Mouse (Mus musculus) intestine, postnatal 0 days (tissue): ENCODE results near the gene Ints14. TPM values are rescaled to one million over a fixed set of nuclear protein-coding genes. Genes with fewer than 3 reads are reported as not detected.

Experiments used
- ATAC-seq: fragments of 200-750 bp; cut with Nextera tagmentation; 2 replicates; pipeline ENCODE4 v1.8.0; 2017; ENCODE audit warnings: mild to moderate bottlenecking, moderate TSS enrichment, moderate library complexity
- H3K27ac ChIP-seq: fragments of 300-500 bp; sonication (generic); 2 replicates; pipeline ENCODE4 v1.5.1; 2014; ENCODE audit warnings: mild to moderate bottlenecking, low read depth, low read length, moderate library complexity
- H3K27me3 ChIP-seq: fragments of 300-500 bp; sonication (generic); replicated peaks from 2 replicates; pipeline ENCODE4 v1.6.1; 2014; ENCODE audit warnings: low read length, mixed read lengths; ENCODE audit not compliant: control insufficient read depth, insufficient read depth
- H3K36me3 ChIP-seq: fragments of 300-500 bp; sonication (generic); 2 replicates; pipeline ENCODE4 v1.6.1; 2014; ENCODE audit warnings: mild to moderate bottlenecking, moderate library complexity; ENCODE audit not compliant: control insufficient read depth, insufficient read depth
- H3K4me1 ChIP-seq: fragments of 300-500 bp; sonication (generic); replicated peaks from 2 replicates; pipeline ENCODE4 v1.6.1; 2014; ENCODE audit warnings: antibody characterized with exemption, low read length, mixed read lengths; ENCODE audit not compliant: control insufficient read depth, insufficient read depth
- H3K4me2 ChIP-seq: fragments of 300-500 bp; sonication (generic); replicated peaks from 2 replicates; pipeline ENCODE4 v1.6.1; 2014; ENCODE audit warnings: low read depth, mild to moderate bottlenecking, moderate library complexity
- H3K4me3 ChIP-seq: fragments of 300-500 bp; sonication (generic); 2 replicates; pipeline ENCODE4 v1.5.1; 2014; ENCODE audit warnings: low read depth, low read length
- H3K9ac ChIP-seq: fragments of 300-500 bp; sonication (generic); 2 replicates; pipeline ENCODE4 v1.6.1; 2014; ENCODE audit warnings: mild to moderate bottlenecking, low read depth, low read length
- H3K9me3 ChIP-seq: fragments of 300-500 bp; sonication (generic); 2 replicates; pipeline ENCODE4 v1.6.1; 2016; ENCODE audit warnings: mixed run types; ENCODE audit not compliant: control insufficient read depth
- CTCF ChIP-seq: sonication (generic); IDR thresholded peaks from 2 replicates; pipeline ENCODE4 v1.5.1; 2016; ENCODE audit warnings: low read depth, mild to moderate bottlenecking, control low read depth, antibody characterized with exemption, moderate library complexity
- WGBS: fragments of 180-500 bp; shearing (Covaris S2); extraction: QIAGEN DNeasy Blood & Tissue Kit; methylation state at CpG from one replicate; pipeline ENCODE4 v1.1.7; 2014; 5-methylcytosine and 5-hydroxymethylcytosine counted together
- polyA plus RNA-seq: library from polyadenylated mRNA; unstranded; fragments of >200 nt; fragmentation: Nextera tagmentation; extraction: Ambion mirVana; gene quantifications from 2 replicates; pipeline ENCODE4 v1.2.1, GENCODE M21; 2015

Gene Ints14
- polyA plus RNA-seq, 1 experiment from 2014 or later: 23.8 TPM

GRCm38 (mm10) chr9:64947483-64948095 is 13.1 kb upstream of the Ints14 start:
- Histone ChIP-seq H3K9ac (no peak overlapping the region), H3K9me3 (no peaks in the 10 kb centered on the region), H3K27ac (no peak overlapping the region), H3K4me2 (no peak overlapping the region), H3K36me3 (no peaks in the 10 kb centered on the region), H3K4me3 (no peak overlapping the region), H3K27me3 (0 out of 2 replicates have a peak, but pooled peaks cover 1% of the 10 kb centered on the region), H3K4me1 (no peaks in the 10 kb centered on the region)
- TF ChIP-seq CTCF: no peak
- no peak for ATAC-seq
- WGBS: 87% methylated on average over 9 of the region's 9 CpGs

- no peak for ATAC-seq
- 41% methylated on average over 11 of the region's 11 CpGs for WGBS
- 0 out of 2 replicates have a peak, but pooled peaks cover 2% of the 10 kb centered on the region for H3K27me3 ChIP-seq
- H3K4me3 ChIP-seq: no peak within 1 kb of the TSS
- H3K9me3 ChIP-seq: no peaks in the 10 kb centered on the region
- H3K9ac ChIP-seq: no peak within 1 kb of the TSS
- no peak; the same call in 1 of the 2 replicates for TF ChIP-seq CTCF
- no peak within 1 kb of the TSS for H3K4me2 ChIP-seq
- no peaks in the 10 kb centered on the region for H3K36me3 ChIP-seq
- no peaks in the 10 kb centered on the region for H3K4me1 ChIP-seq
- H3K27ac ChIP-seq: no peak within 1 kb of the TSS
These were observed 9.5 kb upstream of the Ints14 start, which contains the start of gene Slc24a1 for GRCm38 (mm10) chr9:64951161-64951657. Gene Slc24a1, minus strand, starts transcription at chr9:64951607.

- 16% methylated on average over 5 of the region's 5 CpGs for WGBS
- no peak for TF ChIP-seq CTCF
- ATAC-seq: no peak
These were observed 8.7 kb upstream of the Ints14 start for GRCm38 (mm10) chr9:64952055-64952454.

GRCm38 (mm10) chr9:64953190-64953589 is 7.5 kb upstream of the Ints14 start:
- ATAC-seq: no peak

More at GRCm38 (mm10) chr9:64952055-64952454, 8.7 kb upstream of the Ints14 start:
- no peak overlapping the region for H3K4me3 ChIP-seq
- H3K27me3 ChIP-seq: 0 out of 2 replicates have a peak, but pooled peaks cover 2% of the 10 kb centered on the region
- no peak overlapping the region for H3K4me2 ChIP-seq
- no peaks in the 10 kb centered on the region for H3K4me1 ChIP-seq
- H3K27ac ChIP-seq: no peak overlapping the region
- H3K9ac ChIP-seq: no peak overlapping the region
- H3K9me3 ChIP-seq: no peaks in the 10 kb centered on the region
- H3K36me3 ChIP-seq: no peaks in the 10 kb centered on the region

GRCm38 (mm10) chr9:64956337-64956736 is 4.4 kb upstream of the Ints14 start:
- Histone ChIP-seq H3K36me3 (no peaks in the 10 kb centered on the region), H3K9ac (no peak overlapping the region), H3K4me3 (peak overlapping the region; percentile 20; the same call in 1 of the 2 replicates), H3K4me2 (peak overlapping the region; percentile 58), H3K9me3 (no peaks in the 10 kb centered on the region), H3K27ac (no peak overlapping the region), H3K27me3 (0 out of 2 replicates have a peak, but pooled peaks cover 2% of the 10 kb centered on the region), H3K4me1 (no peaks in the 10 kb centered on the region)
- no peak for ATAC-seq
- 20% methylated on average over 12 of the region's 12 CpGs for WGBS
- no peak for TF ChIP-seq CTCF

More at GRCm38 (mm10) chr9:64953190-64953589, 7.5 kb upstream of the Ints14 start:
- Histone ChIP-seq H3K4me3 (no peak overlapping the region), H3K27me3 (0 out of 2 replicates have a peak, but pooled peaks cover 2% of the 10 kb centered on the region), H3K27ac (no peak overlapping the region), H3K9me3 (no peaks in the 10 kb centered on the region), H3K4me1 (no peaks in the 10 kb centered on the region), H3K9ac (no peak overlapping the region), H3K4me2 (no peak overlapping the region), H3K36me3 (no peaks in the 10 kb centered on the region)
- no peak for TF ChIP-seq CTCF
- WGBS: 39% methylated on average over 7 of the region's 7 CpGs

GRCm38 (mm10) chr9:64957276-64957675 is 3.4 kb upstream of the Ints14 start:
- H3K4me1 ChIP-seq: no peaks in the 10 kb centered on the region
- 0 out of 2 replicates have a peak, but pooled peaks cover 2% of the 10 kb centered on the region for H3K27me3 ChIP-seq
- TF ChIP-seq CTCF: no peak
- H3K4me2 ChIP-seq: no peak overlapping the region
- H3K27ac ChIP-seq: no peak overlapping the region
- no peak for ATAC-seq
- no peaks in the 10 kb centered on the region for H3K9me3 ChIP-seq
- H3K36me3 ChIP-seq: no peaks in the 10 kb centered on the region
- H3K9ac ChIP-seq: no peak overlapping the region
- WGBS: 91% methylated on average over 3 of the region's 3 CpGs
- H3K4me3 ChIP-seq: no peak overlapping the region
